Comparison of ENCODE assay signal across 11 mouse cellular contexts in the genomic region with DNA sequence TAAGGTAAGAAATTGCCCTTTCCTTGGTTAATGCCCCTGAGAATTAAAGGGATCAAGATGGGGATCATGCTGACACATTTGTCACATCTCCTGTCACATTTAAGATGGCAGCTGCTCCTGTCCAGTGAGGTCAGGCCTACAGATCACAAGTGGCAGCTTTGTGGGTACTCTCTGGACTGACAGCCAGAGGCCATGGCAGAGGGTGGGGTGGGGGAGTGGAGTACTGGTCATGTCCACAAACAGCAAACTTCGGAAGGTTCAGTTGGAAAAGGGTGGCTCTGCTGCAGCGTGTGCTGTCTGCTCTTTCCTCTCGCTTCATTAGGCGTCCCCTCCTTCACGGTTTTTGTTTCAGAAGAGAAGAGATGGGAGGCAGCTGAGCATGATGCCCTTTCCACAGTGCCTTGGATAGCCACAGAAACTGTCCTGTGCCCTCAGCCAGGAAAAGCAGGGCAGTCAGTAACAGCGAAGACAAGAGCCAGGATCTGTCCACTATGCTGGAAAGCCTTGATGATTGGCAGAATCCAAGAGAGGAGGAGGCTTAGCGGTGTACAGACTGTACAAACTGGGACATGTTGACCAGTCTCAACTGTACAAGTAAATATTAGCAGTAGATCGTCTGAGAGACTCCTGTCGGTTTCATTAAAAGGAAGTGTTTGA. TPM values are rescaled to one million over a fixed set of nuclear protein-coding genes. Genes with fewer than 3 reads are reported as not detected.
A peak's percentile ranks its signal among the peaks of the same experiment; 100 is the strongest.
DNase-seq lines count a peak whose midpoint lies in the region; ATAC-seq and TF ChIP-seq lines count a peak whose summit lies in the region.
"Had no signal": no experiment of that assay in that cellular context is flagged by ENCODE, and none has a peak within 500 bp of the region (broad histone marks: within the 10 kb centered on the region; RNA-seq: fewer than 3 reads in every experiment).

No protein-coding gene starts in this region.

- H3K9me3 ChIP-seq in forebrain, embryonic 15.5 days: no peaks in the 10 kb centered on the region
- H3K9me3 ChIP-seq in forebrain, embryonic 11.5 days (ENCODE audit: control insufficient read depth, low read length): no peaks in the 10 kb centered on the region
- no peaks in the 10 kb centered on the region for H3K9me3 ChIP-seq in heart, embryonic 15.5 days (replicated peaks)

- no peak for ATAC-seq in forebrain, embryonic 15.5 days (replicated peaks)
- ATAC-seq in forebrain, embryonic 11.5 days (replicated peaks; ENCODE audit: low FRiP score): no peak
- ATAC-seq in heart, embryonic 15.5 days (replicated peaks; ENCODE audit: insufficient number of reproducible peaks, insufficient read depth, low FRiP score, low read depth): peak; percentile 14; the same call in 1 of the 2 replicates

- peaks cover 5% of the 10 kb centered on the region; the same call in 1 of the 2 replicates for H3K4me1 ChIP-seq in forebrain, embryonic 15.5 days
- H3K4me1 ChIP-seq in forebrain, embryonic 11.5 days (replicated peaks; ENCODE audit: control insufficient read depth, insufficient read depth, low read length): no peaks in the 10 kb centered on the region
- peaks cover 16% of the 10 kb centered on the region for H3K4me1 ChIP-seq in liver, adult 2 months (ENCODE audit: control insufficient read depth, insufficient read depth, low read length)
- peaks cover 18% of the 10 kb centered on the region for H3K4me1 ChIP-seq in heart, embryonic 15.5 days (replicated peaks)

- no peaks in the 10 kb centered on the region for H3K36me3 ChIP-seq in forebrain, embryonic 15.5 days
- H3K36me3 ChIP-seq in forebrain, embryonic 11.5 days (ENCODE audit: control insufficient read depth, insufficient read depth, low read length): no peaks in the 10 kb centered on the region; the same call in 1 of the 2 replicates
- peaks cover 6% of the 10 kb centered on the region for H3K36me3 ChIP-seq in liver, adult 2 months (ENCODE audit: control insufficient read depth, insufficient read depth, low read length)
- no peaks in the 10 kb centered on the region for H3K36me3 ChIP-seq in heart, embryonic 15.5 days
- H3K36me3 ChIP-seq in myocyte (ENCODE audit: control insufficient read depth, insufficient read depth): no peaks in the 10 kb centered on the region

- DNase-seq in forebrain, embryonic 11.5 days (ENCODE audit: low spot score): no peak
- peak; percentile 90 for DNase-seq in liver, adult 2 months (ENCODE audit: extremely low read depth, low read depth, low spot score)
- DNase-seq in liver: no peak
- no peak for DNase-seq in gastrocnemius, postnatal 14 days
- no peak for DNase-seq in frontal cortex, postnatal 10 days (ENCODE audit: low spot score in 2 of 2)

- H3K9ac ChIP-seq in forebrain, embryonic 15.5 days (replicated peaks): no peak overlapping the region
- H3K9ac ChIP-seq in forebrain, embryonic 11.5 days (ENCODE audit: low read length): no peak overlapping the region
- peak overlapping the region; percentile 32; the same call in 1 of the 2 replicates for H3K9ac ChIP-seq in liver, adult 2 months (ENCODE audit: low read depth, low read length)
- H3K9ac ChIP-seq in heart, embryonic 15.5 days: no peak overlapping the region; the same call in 1 of the 2 replicates
- H3K9ac ChIP-seq: hindbrain, embryonic 14.5 days had no signal

- TF ChIP-seq POLR2A in liver, adult 2 months (IDR thresholded peaks at IDR 0.05; ENCODE audit: extremely low read depth, insufficient read depth, low read length): no peak
- TF ChIP-seq POLR2A in myocyte (IDR thresholded peaks at IDR 0.05; ENCODE audit: insufficient read length, low read depth): no peak

- H3K4me3 ChIP-seq in forebrain, embryonic 15.5 days: no peak overlapping the region
- no peak overlapping the region for H3K4me3 ChIP-seq in forebrain, embryonic 11.5 days (ENCODE audit: low read depth, low read length)
- no peak overlapping the region for H3K4me3 ChIP-seq in liver, adult 2 months (ENCODE audit: insufficient read depth, low read depth, low read length)
- H3K4me3 ChIP-seq in heart, embryonic 15.5 days: no peak overlapping the region
- no peak overlapping the region for H3K4me3 ChIP-seq in myocyte

- no peaks in the 10 kb centered on the region for H3K79me2 ChIP-seq in liver, adult 2 months (ENCODE audit: control insufficient read depth, insufficient read depth, low read length)
- H3K79me2 ChIP-seq in myocyte (ENCODE audit: control insufficient read depth, insufficient read depth): no peaks in the 10 kb centered on the region

- intact Hi-C loops in gastrocnemius, postnatal 14 days (cut with DNase I; ENCODE audit: low total_unique reads): no loop called here

- no peak overlapping the region for H3K4me2 ChIP-seq in forebrain, embryonic 15.5 days (replicated peaks)
- no peak overlapping the region for H3K4me2 ChIP-seq in forebrain, embryonic 11.5 days (ENCODE audit: low read depth, low read length, severe bottlenecking)
- H3K4me2 ChIP-seq in heart, embryonic 15.5 days: no peak overlapping the region
- H3K4me2 ChIP-seq in myocyte (ENCODE audit: low read depth): peak overlapping the region; percentile 62
- H3K4me2 ChIP-seq: hindbrain, embryonic 14.5 days had no signal

- H3K27ac ChIP-seq in forebrain, embryonic 15.5 days (replicated peaks): 0 out of 2 replicates have a peak overlapping the region, but pooled peaks have one; percentile 3
- H3K27ac ChIP-seq in forebrain, embryonic 11.5 days (ENCODE audit: low read depth, low read length): no peak overlapping the region
- peak overlapping the region; percentile 71 for H3K27ac ChIP-seq in liver, adult 2 months (replicated peaks; ENCODE audit: insufficient read depth, low read depth, low read length)
- peak overlapping the region; percentile 64 for H3K27ac ChIP-seq in heart, embryonic 15.5 days
- H3K27ac ChIP-seq: hindbrain, embryonic 14.5 days; macrophage had no signal

- no peak overlapping the region for H3ac ChIP-seq in myocyte (ENCODE audit: control insufficient read depth, insufficient read length)

- TF ChIP-seq CTCF in liver, adult 2 months (IDR thresholded peaks at IDR 0.05; ENCODE audit: low read depth, low read length): no peak

- whole genome bisulfite sequencing in forebrain, embryonic 15.5 days: 70% methylated on average over 9 of the region's 9 CpGs
- WGBS in forebrain, embryonic 11.5 days: 79% methylated on average over 9 of the region's 9 CpGs
- WGBS in liver, adult 2 months: 10% methylated on average over 9 of the region's 9 CpGs
- WGBS in heart, embryonic 15.5 days: 50% methylated on average over 9 of the region's 9 CpGs

- H3K27me3 ChIP-seq in forebrain, embryonic 15.5 days: no peaks in the 10 kb centered on the region
- H3K27me3 ChIP-seq in forebrain, embryonic 11.5 days (ENCODE audit: control insufficient read depth, insufficient read depth, low read length): no peaks in the 10 kb centered on the region
- H3K27me3 ChIP-seq in liver, adult 2 months (ENCODE audit: control insufficient read depth, insufficient read depth, low read length): no peaks in the 10 kb centered on the region
- H3K27me3 ChIP-seq in heart, embryonic 15.5 days: no peaks in the 10 kb centered on the region
- no peaks in the 10 kb centered on the region for H3K27me3 ChIP-seq in myocyte (ENCODE audit: control insufficient read depth, insufficient read depth, insufficient read length)
- H3K27me3 ChIP-seq: CH12.LX had no signal

TF ChIP-seq in myocyte, 11 proteins besides CTCF, POLR2A, EP300 and RAD21:
- TF ChIP-seq MYOG (IDR thresholded peaks at IDR 0.05; ENCODE audit: control insufficient read depth in 1 of 3, insufficient read depth in 1 of 3, insufficient read length in 2 of 3, low read depth in 2 of 3) (peak in 2 of 3 experiments; percentile 3 to 57), E2F4 (IDR thresholded peaks at IDR 0.05; ENCODE audit: insufficient read depth) (no peak), TCF12 (IDR thresholded peaks at IDR 0.05; ENCODE audit: insufficient read depth, poor library complexity, severe bottlenecking) (no peak), REST (IDR thresholded peaks at IDR 0.05; ENCODE audit: insufficient read depth, insufficient read length) (no peak), MYOD1 (IDR thresholded peaks at IDR 0.05; ENCODE audit: control insufficient read depth in 1 of 3, insufficient read length in 2 of 3, low read depth in 2 of 3) (peak in 1 of 3 experiments; percentile 60)

RNA-seq across cellular contexts. Expression of a gene that starts 46.0 kb away (rescaled TPM):
- polyA plus RNA-seq in forebrain, embryonic 15.5 days (2015; fragmentation: Nextera tagmentation; extraction: Ambion mirVana): 11.5 and 12.7 TPM in 2 replicates
- 11.7 and 13.7 TPM in 2 replicates for polyA plus RNA-seq in forebrain, embryonic 11.5 days (2014; fragmentation: Nextera tagmentation; extraction: Ambion mirVana)
- total RNA-seq in liver, adult 2 months (2014; rRNA removed): 3.0 and 3.6 TPM in 2 replicates
- 2.1 and 2.4 TPM in 2 replicates for polyA plus RNA-seq in liver, adult 2 months (2012; rRNA removed)
- polyA plus RNA-seq in heart, embryonic 15.5 days (2015; fragmentation: Nextera tagmentation; extraction: Ambion mirVana): 17.5 and 20.7 TPM in 2 replicates
- polyA plus RNA-seq in myocyte (2012; fragmentation: generic; extraction: Trizol): 0.60 TPM
- 10 to 100 TPM; 24.9 to 30.4 TPM for total RNA-seq in gastrocnemius, postnatal 14 days (2021)
- total RNA-seq: CH12.LX had no signal
- polyA plus RNA-seq: macrophage had no signal
